Mouse (Mus musculus) common myeloid progenitor, adult 5-6 weeks (primary cell): ENCODE results near the gene Myh2. TPM values are rescaled to one million over a fixed set of nuclear protein-coding genes. Genes with fewer than 3 reads are reported as not detected.

Experiments used
- ATAC-seq: replicated peaks from 2 replicates; pipeline ENCODE4 v1.8.0; 2016; ENCODE audit warnings: low read depth, mild to moderate bottlenecking, moderate TSS enrichment, inconsistent platforms; ENCODE audit not compliant: poor library complexity, severe bottlenecking
- total RNA-seq: library from RNA; stranded (forward); fragments of 200-1000, 187-1606 nt; gene quantifications from 2 replicates; pipeline ENCODE4 v1.2.3, GENCODE M21; 2017

The Myh2 gene
- total RNA-seq = not detected in 2 replicates

GRCm38 (mm10) chr11:67170727-67171126 is at the start of gene Myh2:
Myh2 (plus strand) TSS chr11:67171027.
- ATAC-seq = no peak

GRCm38 (mm10) chr11:67124943-67125342 is 45.9 kb upstream of the Myh2 start:
- no peak for ATAC-seq

GRCm38 (mm10) chr11:67125361-67125760 is 45.5 kb upstream of the Myh2 start:
- no peak for ATAC-seq

- ATAC-seq = no peak
Measured at GRCm38 (mm10) chr11:67133526-67133925, 37.3 kb upstream of the Myh2 start.

- no peak for ATAC-seq
Measured at GRCm38 (mm10) chr11:67134654-67135053, 36.2 kb upstream of the Myh2 start.

GRCm38 (mm10) chr11:67135532-67135931 is 35.3 kb upstream of the Myh2 start:
- no peak for ATAC-seq

GRCm38 (mm10) chr11:67139556-67139955 is 31.3 kb upstream of the Myh2 start:
- no peak for ATAC-seq

- no peak for ATAC-seq
Measured at GRCm38 (mm10) chr11:67140175-67140574, 30.7 kb upstream of the Myh2 start.

GRCm38 (mm10) chr11:67141031-67141430 is 29.8 kb upstream of the Myh2 start:
- no peak for ATAC-seq

- ATAC-seq = no peak
Measured at GRCm38 (mm10) chr11:67142047-67142446, 28.8 kb upstream of the Myh2 start.

GRCm38 (mm10) chr11:67143065-67143464 is 27.8 kb upstream of the Myh2 start:
- ATAC-seq = no peak

- no peak for ATAC-seq
Measured at GRCm38 (mm10) chr11:67143863-67144498, 26.8 kb upstream of the Myh2 start.

GRCm38 (mm10) chr11:67144559-67145265 is 26.1 kb upstream of the Myh2 start:
- ATAC-seq = no peak

GRCm38 (mm10) chr11:67145482-67146408 is 25.1 kb upstream of the Myh2 start:
- no peak for ATAC-seq

- ATAC-seq = no peak
Measured at GRCm38 (mm10) chr11:67146409-67147282, 24.2 kb upstream of the Myh2 start.

GRCm38 (mm10) chr11:67147283-67147921 is 23.4 kb upstream of the Myh2 start:
- no peak for ATAC-seq

GRCm38 (mm10) chr11:67148286-67149012 is 22.4 kb upstream of the Myh2 start:
- ATAC-seq = no peak

- ATAC-seq = no peak
Measured at GRCm38 (mm10) chr11:67150237-67150636, 20.6 kb upstream of the Myh2 start.

GRCm38 (mm10) chr11:67151159-67151558 is 19.7 kb upstream of the Myh2 start:
- ATAC-seq = no peak
